Mouse (Mus musculus) ES-E14 (cell line): ENCODE data around the gene Cd79b. TPM values are rescaled to one million over a fixed set of nuclear protein-coding genes. Genes with fewer than 3 reads are reported as not detected.

Experiments
- DNase-seq: peaks from one replicate; pipeline ENCODE4 v3.0.0-alpha.2; 2013; ENCODE audit warnings: low read depth, low spot score
- H3K27ac ChIP-seq: 2 replicates; pipeline ENCODE4 v1.5.1; 2012; ENCODE audit warnings: low read depth, mild to moderate bottlenecking, low read length, moderate library complexity, mixed read lengths; ENCODE audit not compliant: poor library complexity, insufficient read depth, severe bottlenecking
- H3K36me3 ChIP-seq: 2 replicates; pipeline ENCODE4 v1.6.1; 2012; ENCODE audit warnings: mild to moderate bottlenecking, low read length, moderate library complexity, mixed read lengths; ENCODE audit not compliant: control insufficient read depth, poor library complexity, insufficient read depth, severe bottlenecking
- H3K4me1 ChIP-seq, 2 experiments: fragments of 150-350 bp in 1 of 2; sonication (generic) in 1 of 2; 2 replicates each; pipeline ENCODE4 v1.6.1; 2012; ENCODE audit warnings: low read length in 2 of 2, mild to moderate bottlenecking in 1 of 2, mixed read lengths in 1 of 2; ENCODE audit not compliant: control insufficient read depth in 2 of 2, insufficient read depth in 2 of 2, poor library complexity in 1 of 2
- H3K4me3 ChIP-seq, 2 experiments: fragments of 150-350 bp in 1 of 2; sonication (generic) in 1 of 2; 2 replicates each; pipeline ENCODE4 v1.5.1; 2012; ENCODE audit warnings: low read length in 2 of 2, low read depth in 1 of 2, mild to moderate bottlenecking in 1 of 2, mixed read lengths in 1 of 2; ENCODE audit not compliant: insufficient read depth in 1 of 2, poor library complexity in 1 of 2, severe bottlenecking in 1 of 2
- H3K9ac ChIP-seq: 2 replicates; pipeline ENCODE4 v1.6.1; 2012; ENCODE audit warnings: low read depth, mild to moderate bottlenecking, low read length, mixed read lengths; ENCODE audit not compliant: poor library complexity, insufficient read depth, severe bottlenecking
- H3K9me3 ChIP-seq: fragments of 150-350 bp; sonication (generic); 2 replicates; pipeline ENCODE4 v1.6.1; 2012; ENCODE audit warnings: low read depth, mild to moderate bottlenecking, low read length; ENCODE audit not compliant: control insufficient read depth, insufficient read depth
- CHD2 ChIP-seq: IDR thresholded peaks from 2 replicates; pipeline ENCODE4 v1.6.1; 2014; ENCODE audit warnings: mild to moderate bottlenecking, low read depth, low read length, inconsistent platforms
- HCFC1 ChIP-seq: IDR thresholded peaks from 2 replicates; pipeline ENCODE4 v1.6.1; 2012; ENCODE audit warnings: low read length, inconsistent platforms, borderline replicate concordance; ENCODE audit not compliant: insufficient read depth
- MAFK ChIP-seq: IDR thresholded peaks from 2 replicates; pipeline ENCODE4 v1.6.1; 2014; ENCODE audit warnings: mild to moderate bottlenecking, low read depth, low read length, inconsistent platforms; ENCODE audit not compliant: insufficient read depth
- ZC3H11A ChIP-seq: IDR thresholded peaks from 2 replicates; pipeline ENCODE4 v1.6.1; 2012; ENCODE audit warnings: low read depth, mild to moderate bottlenecking, inconsistent platforms, low read length, borderline replicate concordance
- ZNF384 ChIP-seq: IDR thresholded peaks from 2 replicates; pipeline ENCODE4 v1.6.1; 2012; ENCODE audit warnings: low read depth, low read length, inconsistent platforms
- in situ Hi-C, 2 experiments: fragments of 600-800 bp; cut with MboI; formaldehyde crosslinking; loops; one replicate each; pipeline ENCODE4 v1.15.1; 2025; ENCODE audit warnings: low sequenced_read_pairs in 2 of 2, inconsistent platforms in 1 of 2; ENCODE audit not compliant: unreplicated experiment in 2 of 2
- total RNA-seq: library from RNA; depleted of rRNA; stranded (reverse); fragments of 300-350 nt; gene quantifications from 2 replicates; pipeline ENCODE4 v1.2.3, GENCODE M21; 2012; rRNA removed

Gene Cd79b
- total RNA-seq, result 3.6 and 4.2 TPM in 2 replicates

DNA sequence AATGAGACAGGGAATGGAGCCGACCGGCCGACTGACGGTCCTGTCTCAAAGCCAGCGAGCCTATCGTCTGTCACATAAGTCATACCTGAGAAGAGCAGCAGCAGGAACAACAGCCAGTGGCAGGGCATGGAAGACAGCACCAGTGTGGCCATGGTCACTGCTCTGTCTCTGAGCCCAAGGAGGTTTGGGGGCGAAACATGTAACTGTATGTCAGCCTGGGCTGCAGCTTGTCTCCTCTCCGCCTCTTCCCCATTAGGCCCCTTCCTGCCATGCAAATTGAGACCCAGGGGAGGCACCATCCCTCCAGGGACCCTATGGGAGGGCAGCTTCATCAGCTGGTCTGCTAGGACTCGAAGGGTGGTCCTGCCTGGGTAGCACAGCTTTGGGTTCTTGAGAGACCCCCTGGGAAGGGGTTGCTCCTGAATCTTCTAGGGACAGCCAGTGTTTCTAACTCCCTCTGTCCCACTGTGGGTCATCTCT lies at the start of gene Cd79b:
TSS of gene Cd79b (minus strand) at position 430 of the 480 bp plus-strand sequence.
- no peak for DNase-seq
- in situ Hi-C loops, result no loop called here
- Histone ChIP-seq H3K9ac (no peak within 1 kb of the TSS), H3K36me3 (no peaks in the 10 kb centered on the region), H3K4me3 (no peak within 1 kb of the TSS), H3K9me3 (no peaks in the 10 kb centered on the region), H3K4me1 (peaks cover 0 to 12% of the 10 kb centered on the region in 2 experiments; a peak in 3 of 4 replicates), H3K27ac (no peak within 1 kb of the TSS)
- TF ChIP-seq HCFC1 (no peak), ZNF384 (no peak)

DNA sequence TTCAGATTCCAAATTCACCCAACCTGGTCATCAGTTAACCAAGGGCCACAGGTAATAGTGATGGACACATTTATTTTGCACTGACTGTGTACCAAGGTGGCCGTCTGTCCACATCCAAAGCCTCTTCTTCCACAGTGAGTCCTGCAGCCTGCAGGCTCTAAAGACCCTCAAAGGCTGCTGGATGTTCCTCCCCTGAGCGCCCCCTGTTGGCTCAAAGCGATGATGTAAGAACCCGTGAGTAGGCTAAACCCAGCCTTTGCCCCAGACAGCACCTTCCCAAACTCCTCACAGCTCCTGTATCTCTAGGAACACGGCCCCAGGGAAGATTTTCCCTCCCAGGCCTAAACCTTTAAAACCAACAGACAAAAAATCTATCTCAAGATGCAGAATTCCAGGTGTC lies 44.8 kb upstream of the Cd79b start:
- H3K9me3 ChIP-seq, result no peaks in the 10 kb centered on the region
- H3K4me1 ChIP-seq, result no peaks in the 10 kb centered on the region
- no peaks in the 10 kb centered on the region for H3K36me3 ChIP-seq
- no peak overlapping the region for H3K9ac ChIP-seq
- no peak for TF ChIP-seq CHD2
- TF ChIP-seq HCFC1, result no peak
- no peak for TF ChIP-seq ZC3H11A
- no peak for TF ChIP-seq MAFK
- TF ChIP-seq ZNF384, result no peak
- H3K4me3 ChIP-seq, result no peak overlapping the region
- in situ Hi-C loops, result no loop called here
- no peak overlapping the region for H3K27ac ChIP-seq
- peak; percentile 65 for DNase-seq

DNA sequence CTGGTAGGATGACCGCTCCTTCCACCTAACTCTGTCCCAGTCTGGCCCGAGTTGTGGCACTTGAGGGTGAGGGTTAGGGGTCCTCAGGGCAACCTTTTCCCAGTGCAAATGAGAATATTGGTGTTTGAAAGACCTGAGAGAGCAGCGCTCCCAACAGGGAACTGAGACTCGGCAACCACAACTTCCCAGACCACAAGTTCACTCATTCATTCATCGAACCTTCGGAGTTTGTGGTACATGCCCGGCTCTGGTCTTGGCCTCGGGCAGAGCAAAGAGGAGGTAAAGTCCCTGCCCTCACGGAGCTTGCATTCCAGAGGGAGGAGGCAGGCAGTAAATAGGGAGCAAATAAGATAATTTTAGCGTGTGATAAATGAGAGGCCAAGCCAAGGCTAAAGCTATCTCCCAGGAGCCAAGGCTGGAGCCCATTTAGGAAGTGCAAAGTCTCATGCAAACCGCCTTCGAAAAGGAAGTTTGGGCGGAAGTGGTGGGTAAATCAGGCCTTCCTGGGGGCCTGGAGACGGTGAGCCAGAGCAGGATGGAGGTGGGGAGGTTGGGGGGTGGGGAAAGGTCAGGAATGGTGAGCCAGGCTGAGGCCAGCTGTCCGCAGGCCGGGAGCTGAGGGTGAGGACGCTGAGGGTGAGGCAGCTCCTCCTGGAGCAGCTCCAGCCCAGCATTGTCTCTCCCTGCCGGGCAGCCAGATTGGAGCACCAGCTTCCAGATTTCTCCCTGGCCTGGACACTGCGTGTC lies 41.0 kb upstream of the Cd79b start:
- no peak for DNase-seq
- in situ Hi-C loops, result no loop called here

DNA sequence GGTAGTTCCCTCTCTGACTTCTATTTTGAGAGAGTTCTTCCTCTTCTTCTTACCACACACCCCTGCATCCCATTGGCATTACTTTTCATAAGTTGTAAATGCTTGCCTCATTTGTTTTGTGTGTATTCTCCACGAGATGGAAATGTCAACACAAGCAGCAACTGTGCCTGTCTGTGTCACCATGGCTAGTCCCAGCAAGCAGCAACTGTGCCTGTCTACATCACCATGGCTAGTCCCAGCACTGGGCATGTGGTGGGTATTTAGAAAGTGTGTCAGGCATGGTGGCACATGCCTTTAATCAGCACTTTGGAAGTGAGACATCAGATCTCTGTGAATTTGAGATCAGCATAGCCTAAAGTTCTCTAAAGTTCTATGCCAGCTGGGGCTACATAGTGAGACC lies 39.6 kb upstream of the Cd79b start:
- Histone ChIP-seq H3K9ac (no peak overlapping the region), H3K9me3 (no peaks in the 10 kb centered on the region), H3K4me3 (no peak overlapping the region), H3K36me3 (no peaks in the 10 kb centered on the region), H3K27ac (no peak overlapping the region), H3K4me1 (no peaks in the 10 kb centered on the region)
- TF ChIP-seq HCFC1, result no peak
- TF ChIP-seq ZNF384, result no peak
- no peak for TF ChIP-seq CHD2
- TF ChIP-seq MAFK, result no peak
- no peak for TF ChIP-seq ZC3H11A
- DNase-seq, result no peak
- in situ Hi-C loops, result no loop called here

More for the DNA sequence above, 41.0 kb upstream of the Cd79b start:
- no peaks in the 10 kb centered on the region for H3K9me3 ChIP-seq
- H3K27ac ChIP-seq, result no peak overlapping the region
- H3K9ac ChIP-seq, result no peak overlapping the region
- no peaks in the 10 kb centered on the region for H3K36me3 ChIP-seq
- H3K4me3 ChIP-seq, result no peak overlapping the region
- TF ChIP-seq MAFK (no peak), ZC3H11A (no peak), HCFC1 (no peak), ZNF384 (no peak), CHD2 (no peak)
- no peaks in the 10 kb centered on the region for H3K4me1 ChIP-seq

DNA sequence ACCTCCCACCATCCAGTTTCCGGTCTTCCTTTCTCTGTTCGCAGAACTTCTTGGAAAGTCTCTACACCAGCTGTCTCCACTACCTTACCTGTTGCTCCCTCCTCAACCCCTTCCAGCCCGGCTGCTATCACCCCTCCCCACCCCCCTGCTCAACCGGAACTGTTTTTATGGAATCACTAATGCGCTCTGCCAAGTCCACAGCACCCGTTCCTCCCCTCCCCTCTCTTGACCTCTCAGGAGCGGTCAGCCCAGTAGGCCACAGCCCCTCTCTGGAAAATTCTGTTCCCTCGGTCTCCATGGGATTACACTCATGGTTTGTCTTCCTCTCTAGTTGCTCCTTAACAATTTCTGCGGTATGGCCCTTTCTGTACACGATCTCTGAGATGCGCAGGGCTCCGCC lies 38.6 kb upstream of the Cd79b start, which contains the start of gene Scn4a:
TSS of gene Scn4a (minus strand) at position 101 of the 400 bp plus-strand sequence.
- TF ChIP-seq MAFK, result no peak
- TF ChIP-seq CHD2, result no peak
- no peak for TF ChIP-seq ZNF384
- no peak for TF ChIP-seq ZC3H11A
- TF ChIP-seq HCFC1, result no peak
- H3K36me3 ChIP-seq, result no peaks in the 10 kb centered on the region
- H3K9me3 ChIP-seq, result no peaks in the 10 kb centered on the region
- no peak within 1 kb of the TSS for H3K27ac ChIP-seq
- no peak within 1 kb of the TSS for H3K9ac ChIP-seq
- in situ Hi-C loops, result no loop called here
- no peaks in the 10 kb centered on the region for H3K4me1 ChIP-seq
- no peak within 1 kb of the TSS for H3K4me3 ChIP-seq
- no peak for DNase-seq
